Mouse (Mus musculus): Measurements from ENCODE around the gene Fbxo40.

- no peak for TF ChIP-seq POLR2A (IDR thresholded peaks at IDR 0.05; ENCODE audit: borderline replicate concordance, control insufficient read depth, low read depth, low read length)
- no peak for TF ChIP-seq CTCF (IDR thresholded peaks at IDR 0.05; ENCODE audit: control insufficient read depth, insufficient read depth, low read length)
Observed at GRCm38 (mm10) chr16:36941895-36942294, 48.4 kb downstream of the Fbxo40 start.

Measured in bone marrow, adult 2 months (tissue).